Mouse (Mus musculus): ENCODE results near the gene Pcp4l1. TPM values are rescaled to one million over a fixed set of nuclear protein-coding genes. Genes with fewer than 3 reads are reported as not detected.

The Pcp4l1 gene
- total and polyA plus RNA-seq, 2 experiments from 2014 or later, result 22.1 to 24.1 TPM

GRCm38 (mm10) chr1:171231844-171232243 is 35.8 kb upstream of the Pcp4l1 start:
- no peak overlapping the region for H3K4me2 ChIP-seq (ENCODE audit: low read depth, low read length, poor library complexity, severe bottlenecking)
- no peak overlapping the region for H3K4me3 ChIP-seq (ENCODE audit: low read depth, low read length)
- H3K9ac ChIP-seq (replicated peaks; ENCODE audit: low read length, poor library complexity, severe bottlenecking), result no peak overlapping the region
- no peaks in the 10 kb centered on the region for H3K27me3 ChIP-seq (ENCODE audit: insufficient read depth, low read length)
- DNase-seq (ENCODE audit: low spot score) (no peak), ATAC-seq (ENCODE audit: low FRiP score) (no peak)
- TF ChIP-seq CTCF (IDR thresholded peaks at IDR 0.05), result no peak
- peaks cover 29% of the 10 kb centered on the region for H3K36me3 ChIP-seq (ENCODE audit: insufficient read depth, low read length)
- H3K9me3 ChIP-seq (ENCODE audit: low read length), result no peaks in the 10 kb centered on the region
- no peaks in the 10 kb centered on the region for H3K4me1 ChIP-seq (ENCODE audit: insufficient read depth, low read length)
- 77% methylated on average over 4 of the region's 4 CpGs for WGBS
- H3K27ac ChIP-seq (ENCODE audit: low read depth, low read length), result no peak overlapping the region

DNA sequence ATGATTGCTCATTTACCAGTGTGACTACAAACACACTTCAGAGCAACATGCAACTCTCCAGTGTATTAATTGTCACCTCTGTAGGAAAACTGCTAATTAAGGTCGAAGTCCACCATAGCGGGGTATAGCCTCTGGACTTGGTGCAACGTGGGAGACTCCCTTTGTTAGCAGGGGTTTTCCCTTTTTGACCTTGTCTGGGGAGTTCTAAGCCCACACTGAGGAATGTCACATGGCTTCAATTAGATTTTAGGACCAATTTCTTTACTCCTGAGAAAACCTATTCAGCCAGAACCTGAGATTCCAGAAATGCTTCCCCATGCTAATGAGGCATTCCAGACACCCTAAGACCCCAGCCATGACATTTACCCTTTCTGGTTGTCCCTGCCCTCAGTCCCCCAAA is 34.1 kb upstream of the Pcp4l1 start:
- TF ChIP-seq CTCF (IDR thresholded peaks at IDR 0.05), result no peak
- Histone ChIP-seq H3K36me3 (ENCODE audit: insufficient read depth, low read length) (peaks cover 15% of the 10 kb centered on the region), H3K27ac (ENCODE audit: low read depth, low read length) (no peak overlapping the region), H3K9ac (replicated peaks; ENCODE audit: low read length, poor library complexity, severe bottlenecking) (no peak overlapping the region), H3K4me2 (ENCODE audit: low read depth, low read length, poor library complexity, severe bottlenecking) (no peak overlapping the region), H3K4me3 (ENCODE audit: low read depth, low read length) (no peak overlapping the region), H3K9me3 (ENCODE audit: low read length) (no peaks in the 10 kb centered on the region), H3K27me3 (ENCODE audit: insufficient read depth, low read length) (no peaks in the 10 kb centered on the region), H3K4me1 (ENCODE audit: insufficient read depth, low read length) (no peaks in the 10 kb centered on the region)
- ATAC-seq (ENCODE audit: low FRiP score) (no peak), DNase-seq (ENCODE audit: low spot score) (no peak)
- 55% methylated on average over 3 of the region's 3 CpGs for WGBS

DNA sequence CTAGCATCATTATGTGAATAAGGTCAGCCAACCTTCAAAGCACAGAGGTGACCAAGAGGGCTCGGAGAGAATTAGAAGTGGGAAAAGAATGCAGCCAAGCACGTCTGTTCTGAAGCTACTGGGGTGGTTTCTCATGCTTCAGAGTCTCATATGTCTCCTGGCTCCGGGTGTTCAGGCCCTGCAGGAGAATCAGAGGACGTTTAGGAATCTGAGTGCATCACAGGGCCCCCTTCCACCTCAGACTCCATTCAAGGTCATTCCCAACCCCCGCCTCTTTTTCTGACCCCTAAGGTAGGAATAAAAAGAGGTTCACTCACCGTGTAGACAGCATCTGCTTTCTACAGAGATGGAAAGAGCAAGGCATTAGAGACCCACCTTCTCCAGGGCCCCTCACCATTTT is 33.7 kb upstream of the Pcp4l1 start:
- H3K4me1 ChIP-seq (ENCODE audit: insufficient read depth, low read length), result no peaks in the 10 kb centered on the region
- no peak overlapping the region for H3K4me2 ChIP-seq (ENCODE audit: low read depth, low read length, poor library complexity, severe bottlenecking)
- DNase-seq (ENCODE audit: low spot score) (no peak), ATAC-seq (ENCODE audit: low FRiP score) (no peak)
- peaks cover 10% of the 10 kb centered on the region for H3K36me3 ChIP-seq (ENCODE audit: insufficient read depth, low read length)
- no peak overlapping the region for H3K4me3 ChIP-seq (ENCODE audit: low read depth, low read length)
- H3K27ac ChIP-seq (ENCODE audit: low read depth, low read length), result no peak overlapping the region
- TF ChIP-seq CTCF (IDR thresholded peaks at IDR 0.05), result no peak
- H3K9me3 ChIP-seq (ENCODE audit: low read length), result no peaks in the 10 kb centered on the region
- 23% methylated on average over 6 of the region's 6 CpGs for WGBS
- H3K27me3 ChIP-seq (ENCODE audit: insufficient read depth, low read length), result no peaks in the 10 kb centered on the region
- no peak overlapping the region for H3K9ac ChIP-seq (replicated peaks; ENCODE audit: low read length, poor library complexity, severe bottlenecking)

GRCm38 (mm10) chr1:171227879-171228278 is 31.8 kb upstream of the Pcp4l1 start:
- H3K36me3 ChIP-seq (ENCODE audit: insufficient read depth, low read length), result no peaks in the 10 kb centered on the region
- WGBS, result 88% methylated on average over 1 of the region's 1 CpGs
- no peaks in the 10 kb centered on the region for H3K9me3 ChIP-seq (ENCODE audit: low read length)
- H3K27me3 ChIP-seq (ENCODE audit: insufficient read depth, low read length), result no peaks in the 10 kb centered on the region
- H3K4me3 ChIP-seq (ENCODE audit: low read depth, low read length), result no peak overlapping the region
- DNase-seq (ENCODE audit: low spot score) (no peak), ATAC-seq (ENCODE audit: low FRiP score) (no peak)
- H3K4me2 ChIP-seq (ENCODE audit: low read depth, low read length, poor library complexity, severe bottlenecking), result no peak overlapping the region
- H3K4me1 ChIP-seq (ENCODE audit: insufficient read depth, low read length), result no peaks in the 10 kb centered on the region
- no peak overlapping the region for H3K27ac ChIP-seq (ENCODE audit: low read depth, low read length)
- H3K9ac ChIP-seq (replicated peaks; ENCODE audit: low read length, poor library complexity, severe bottlenecking), result no peak overlapping the region
- no peak for TF ChIP-seq CTCF (IDR thresholded peaks at IDR 0.05)

GRCm38 (mm10) chr1:171226780-171227179 is 30.7 kb upstream of the Pcp4l1 start:
- 38% methylated on average over 4 of the region's 4 CpGs for WGBS
- Histone ChIP-seq H3K4me3 (ENCODE audit: low read depth, low read length) (no peak overlapping the region), H3K36me3 (ENCODE audit: insufficient read depth, low read length) (no peaks in the 10 kb centered on the region), H3K27ac (ENCODE audit: low read depth, low read length) (no peak overlapping the region), H3K27me3 (ENCODE audit: insufficient read depth, low read length) (no peaks in the 10 kb centered on the region), H3K4me2 (ENCODE audit: low read depth, low read length, poor library complexity, severe bottlenecking) (no peak overlapping the region), H3K4me1 (ENCODE audit: insufficient read depth, low read length) (no peaks in the 10 kb centered on the region), H3K9me3 (ENCODE audit: low read length) (no peaks in the 10 kb centered on the region), H3K9ac (replicated peaks; ENCODE audit: low read length, poor library complexity, severe bottlenecking) (no peak overlapping the region)
- no peak for TF ChIP-seq CTCF (IDR thresholded peaks at IDR 0.05)
- ATAC-seq (ENCODE audit: low FRiP score) (no peak), DNase-seq (ENCODE audit: low spot score) (no peak)

GRCm38 (mm10) chr1:171224857-171225256 is 28.8 kb upstream of the Pcp4l1 start, which contains the start of gene Apoa2:
TSS of gene Apoa2 (plus strand) at chr1:171225054.
- 84% methylated on average over 5 of the region's 5 CpGs for WGBS
- H3K27me3 ChIP-seq (ENCODE audit: insufficient read depth, low read length), result no peaks in the 10 kb centered on the region
- no peak within 1 kb of the TSS for H3K27ac ChIP-seq (ENCODE audit: low read depth, low read length)
- 0 out of 2 replicates have a peak, but pooled peaks cover 4% of the 10 kb centered on the region for H3K36me3 ChIP-seq (ENCODE audit: insufficient read depth, low read length)
- no peak within 1 kb of the TSS for H3K9ac ChIP-seq (replicated peaks; ENCODE audit: low read length, poor library complexity, severe bottlenecking)
- no peak for TF ChIP-seq CTCF (IDR thresholded peaks at IDR 0.05)
- no peak for DNase-seq (ENCODE audit: low spot score)
- peaks cover 6% of the 10 kb centered on the region for H3K4me1 ChIP-seq (ENCODE audit: insufficient read depth, low read length)
- no peaks in the 10 kb centered on the region for H3K9me3 ChIP-seq (ENCODE audit: low read length)
- no peak within 1 kb of the TSS for H3K4me3 ChIP-seq (ENCODE audit: low read depth, low read length)
- ATAC-seq (ENCODE audit: low FRiP score), result no peak
- no peak within 1 kb of the TSS for H3K4me2 ChIP-seq (ENCODE audit: low read depth, low read length, poor library complexity, severe bottlenecking)
